Mouse (Mus musculus): ENCODE data around the gene Rex1bd. TPM values are rescaled to one million over a fixed set of nuclear protein-coding genes. Genes with fewer than 3 reads are reported as not detected.

The Rex1bd gene
- polyA plus RNA-seq, 1 experiment from 2014 or later, result 157 TPM

Other genes starting within 250 kb of the Rex1bd start
- 47.2 and 49.4 TPM in 2 replicates for gene Homer3, start 223.9 kb downstream of the Rex1bd start, polyA plus RNA-seq (2015; fragmentation: Nextera tagmentation; extraction: Ambion mirVana)
- 53.7 and 57.5 TPM in 2 replicates for gene Ddx49, start 204.3 kb downstream of the Rex1bd start, polyA plus RNA-seq (2015; fragmentation: Nextera tagmentation; extraction: Ambion mirVana)
- gene Cope, start 204.2 kb downstream of the Rex1bd start, polyA plus RNA-seq (2015; fragmentation: Nextera tagmentation; extraction: Ambion mirVana), result 270 and 273 TPM in 2 replicates
- 32.7 and 35.8 TPM in 2 replicates for gene Cers1, start 191.0 kb downstream of the Rex1bd start, polyA plus RNA-seq (2015; fragmentation: Nextera tagmentation; extraction: Ambion mirVana)
- 3.9 and 5.8 TPM in 2 replicates for gene Gdf1, start 176.9 kb downstream of the Rex1bd start, polyA plus RNA-seq (2015; fragmentation: Nextera tagmentation; extraction: Ambion mirVana)
- 11.8 and 13.6 TPM in 2 replicates for gene Upf1, start 153.5 kb downstream of the Rex1bd start, polyA plus RNA-seq (2015; fragmentation: Nextera tagmentation; extraction: Ambion mirVana)
- 0.51 and 0.75 TPM in 2 replicates for gene Comp, start 133.2 kb downstream of the Rex1bd start, polyA plus RNA-seq (2015; fragmentation: Nextera tagmentation; extraction: Ambion mirVana)
- gene Crtc1, start 67.2 kb downstream of the Rex1bd start, polyA plus RNA-seq (2015; fragmentation: Nextera tagmentation; extraction: Ambion mirVana), result 41.1 and 51.0 TPM in 2 replicates
- 23.1 and 26.2 TPM in 2 replicates for gene Klhl26, start 29.8 kb downstream of the Rex1bd start, polyA plus RNA-seq (2015; fragmentation: Nextera tagmentation; extraction: Ambion mirVana)
- 74.9 and 90.8 TPM in 2 replicates for gene Tmem59l, start 19.4 kb downstream of the Rex1bd start, polyA plus RNA-seq (2015; fragmentation: Nextera tagmentation; extraction: Ambion mirVana)
- 6.1 and 8.2 TPM in 2 replicates for gene Crlf1, start 13.6 kb downstream of the Rex1bd start, polyA plus RNA-seq (2015; fragmentation: Nextera tagmentation; extraction: Ambion mirVana)
- 660 and 697 TPM in 2 replicates for gene Uba52, start 4.0 kb upstream of the Rex1bd start, polyA plus RNA-seq (2015; fragmentation: Nextera tagmentation; extraction: Ambion mirVana)
- 402 and 462 TPM in 2 replicates for gene Fkbp8, start 21.0 kb upstream of the Rex1bd start, polyA plus RNA-seq (2015; fragmentation: Nextera tagmentation; extraction: Ambion mirVana)
- gene Kxd1, start 21.2 kb upstream of the Rex1bd start, polyA plus RNA-seq (2015; fragmentation: Nextera tagmentation; extraction: Ambion mirVana), result 45.5 and 45.9 TPM in 2 replicates
- gene Ell, start 32.7 kb upstream of the Rex1bd start, polyA plus RNA-seq (2015; fragmentation: Nextera tagmentation; extraction: Ambion mirVana), result 17.1 and 18.9 TPM in 2 replicates
- gene Isyna1, start 87.6 kb upstream of the Rex1bd start, polyA plus RNA-seq (2015; fragmentation: Nextera tagmentation; extraction: Ambion mirVana), result 116 and 141 TPM in 2 replicates
- gene Ssbp4, start 102.1 kb upstream of the Rex1bd start, polyA plus RNA-seq (2015; fragmentation: Nextera tagmentation; extraction: Ambion mirVana), result 100 and 121 TPM in 2 replicates
- 0.61 and 1.1 TPM in 2 replicates for gene Lrrc25, start 109.4 kb upstream of the Rex1bd start, polyA plus RNA-seq (2015; fragmentation: Nextera tagmentation; extraction: Ambion mirVana)
- 0.20 TPM in 1 of 2 replicates, not detected in the other for gene Gdf15, start 125.7 kb upstream of the Rex1bd start, polyA plus RNA-seq (2015; fragmentation: Nextera tagmentation; extraction: Ambion mirVana)
- 60.3 and 65.7 TPM in 2 replicates for gene Pgpep1, start 153.6 kb upstream of the Rex1bd start, polyA plus RNA-seq (2015; fragmentation: Nextera tagmentation; extraction: Ambion mirVana)
- 166 and 168 TPM in 2 replicates for gene Lsm4, start 166.5 kb upstream of the Rex1bd start, polyA plus RNA-seq (2015; fragmentation: Nextera tagmentation; extraction: Ambion mirVana)
- gene Jund, start 192.2 kb upstream of the Rex1bd start, polyA plus RNA-seq (2015; fragmentation: Nextera tagmentation; extraction: Ambion mirVana), result 54.6 and 57.7 TPM in 2 replicates
- gene Iqcn, start 196.7 kb upstream of the Rex1bd start, polyA plus RNA-seq (2015; fragmentation: Nextera tagmentation; extraction: Ambion mirVana), result 0.11 and 0.14 TPM in 2 replicates
- not detected in 2 replicates for gene Gm3336, start 211.8 kb upstream of the Rex1bd start, polyA plus RNA-seq (2015; fragmentation: Nextera tagmentation; extraction: Ambion mirVana)
- 0.12 and 0.54 TPM in 2 replicates for gene Pde4c, start 217.0 kb upstream of the Rex1bd start, polyA plus RNA-seq (2015; fragmentation: Nextera tagmentation; extraction: Ambion mirVana)
- gene Rab3a, start 247.9 kb upstream of the Rex1bd start, polyA plus RNA-seq (2015; fragmentation: Nextera tagmentation; extraction: Ambion mirVana), result 350 and 395 TPM in 2 replicates

Data from forebrain, embryonic 16.5 days (tissue).